Mouse (Mus musculus): ENCODE data around the gene 1700029P11Rik.

- TF ChIP-seq CTCF (IDR thresholded peaks at IDR 0.05; ENCODE audit: control insufficient read depth, insufficient read depth, insufficient read length) (no peak), MAX (IDR thresholded peaks at IDR 0.05) (no peak), MYOD1 (IDR thresholded peaks at IDR 0.05; ENCODE audit: control insufficient read depth, insufficient read length, low read depth) (no peak), USF1 (IDR thresholded peaks at IDR 0.05; ENCODE audit: low read depth) (no peak), FOSL1 (IDR thresholded peaks at IDR 0.05; ENCODE audit: insufficient read depth, low read length, poor library complexity, severe bottlenecking) (no peak), MYOG (IDR thresholded peaks at IDR 0.05; ENCODE audit: control insufficient read depth, extremely low read depth, insufficient read length) (no peak)
Observed at GRCm38 (mm10) chr15:81949476-81950131, 30.7 kb upstream of the 1700029P11Rik start.
